ENCODE assay signal across 13 mouse cellular contexts in genomic region chr15:78606059-78606458, GRCm38 (mm10). TPM values are rescaled to one million over a fixed set of nuclear protein-coding genes. Genes with fewer than 3 reads are reported as not detected.
DNase-seq lines count a peak whose midpoint lies in the region; ATAC-seq and TF ChIP-seq lines count a peak whose summit lies in the region.
"Had no signal": no experiment of that assay in that cellular context is flagged by ENCODE, and none has a peak within 500 bp of the region (broad histone marks: within the 10 kb centered on the region; RNA-seq: fewer than 3 reads in every experiment).

No protein-coding gene starts in this region.

- H3K36me3 ChIP-seq in forebrain, embryonic 15.5 days: no peaks in the 10 kb centered on the region
- H3K36me3 ChIP-seq in forebrain, embryonic 11.5 days (ENCODE audit: control insufficient read depth, insufficient read depth, low read length): no peaks in the 10 kb centered on the region
- H3K36me3 ChIP-seq in midbrain, postnatal 0 days (ENCODE audit: insufficient read depth, low read length): no peaks in the 10 kb centered on the region
- no peaks in the 10 kb centered on the region for H3K36me3 ChIP-seq in midbrain, embryonic 15.5 days (replicated peaks)
- H3K36me3 ChIP-seq: embryonic facial prominence, embryonic 13.5 days; stomach, embryonic 15.5 days had no signal

- H3K9me3 ChIP-seq in forebrain, embryonic 15.5 days: no peaks in the 10 kb centered on the region
- H3K9me3 ChIP-seq in forebrain, embryonic 11.5 days (ENCODE audit: control insufficient read depth, low read length): no peaks in the 10 kb centered on the region
- no peaks in the 10 kb centered on the region for H3K9me3 ChIP-seq in midbrain, postnatal 0 days (ENCODE audit: low read length)
- no peaks in the 10 kb centered on the region for H3K9me3 ChIP-seq in midbrain, embryonic 15.5 days
- H3K9me3 ChIP-seq: embryonic facial prominence, embryonic 13.5 days; megakaryocyte, embryonic 14.5 days; stomach, embryonic 15.5 days had no signal

- H3K27ac ChIP-seq in forebrain, embryonic 15.5 days (replicated peaks): no peak overlapping the region
- no peak overlapping the region for H3K27ac ChIP-seq in forebrain, embryonic 11.5 days (ENCODE audit: low read depth, low read length)
- H3K27ac ChIP-seq in midbrain, postnatal 0 days (ENCODE audit: low read depth, low read length): no peak overlapping the region
- H3K27ac ChIP-seq in midbrain, embryonic 15.5 days: no peak overlapping the region
- H3K27ac ChIP-seq: embryonic facial prominence, embryonic 13.5 days; heart, adult 2 months; stomach, embryonic 15.5 days had no signal

- 56% methylated on average over 6 of the region's 6 CpGs for WGBS in forebrain, embryonic 15.5 days
- WGBS in forebrain, embryonic 11.5 days: 87% methylated on average over 6 of the region's 6 CpGs
- WGBS in midbrain, postnatal 0 days: 61% methylated on average over 6 of the region's 6 CpGs
- 79% methylated on average over 6 of the region's 6 CpGs for WGBS in midbrain, embryonic 15.5 days

- no peak overlapping the region for H3K4me3 ChIP-seq in forebrain, embryonic 15.5 days
- no peak overlapping the region for H3K4me3 ChIP-seq in forebrain, embryonic 11.5 days (ENCODE audit: low read depth, low read length)
- no peak overlapping the region for H3K4me3 ChIP-seq in midbrain, postnatal 0 days (ENCODE audit: low read depth, low read length)
- H3K4me3 ChIP-seq in midbrain, embryonic 15.5 days: no peak overlapping the region
- H3K4me3 ChIP-seq: embryonic facial prominence, embryonic 13.5 days; heart, adult 2 months; megakaryocyte, embryonic 14.5 days; stomach, embryonic 15.5 days had no signal

- no peaks in the 10 kb centered on the region for H3K27me3 ChIP-seq in forebrain, embryonic 15.5 days
- H3K27me3 ChIP-seq in forebrain, embryonic 11.5 days (ENCODE audit: control insufficient read depth, insufficient read depth, low read length): no peaks in the 10 kb centered on the region
- H3K27me3 ChIP-seq in midbrain, postnatal 0 days (ENCODE audit: insufficient read depth, low read length): no peaks in the 10 kb centered on the region
- no peaks in the 10 kb centered on the region for H3K27me3 ChIP-seq in midbrain, embryonic 15.5 days (replicated peaks)
- H3K27me3 ChIP-seq: embryonic facial prominence, embryonic 13.5 days; stomach, embryonic 15.5 days had no signal

- H3K4me2 ChIP-seq in forebrain, embryonic 15.5 days (replicated peaks): no peak overlapping the region
- no peak overlapping the region for H3K4me2 ChIP-seq in forebrain, embryonic 11.5 days (ENCODE audit: low read depth, low read length, severe bottlenecking)
- H3K4me2 ChIP-seq in midbrain, postnatal 0 days (ENCODE audit: low read depth, low read length, poor library complexity, severe bottlenecking): no peak overlapping the region
- H3K4me2 ChIP-seq in midbrain, embryonic 15.5 days: no peak overlapping the region
- H3K4me2 ChIP-seq: embryonic facial prominence, embryonic 13.5 days; stomach, embryonic 15.5 days had no signal

- DNase-seq in forebrain, embryonic 11.5 days (ENCODE audit: low spot score): no peak
- DNase-seq in midbrain, postnatal 0 days (ENCODE audit: low spot score): peak; percentile 76
- DNase-seq in cerebellum, adult 11 months: peak; percentile 78
- DNase-seq in layer of hippocampus, adult 9-11 months: peak; percentile 53
- DNase-seq in urinary bladder, postnatal 14 days (ENCODE audit: low spot score): no peak
- no peak for DNase-seq in heart, adult 8-10 months (ENCODE audit: low spot score)
- DNase-seq: heart, adult 2 months; kidney, adult 2 months had no signal

- no peak overlapping the region for H3K9ac ChIP-seq in forebrain, embryonic 15.5 days (replicated peaks)
- H3K9ac ChIP-seq in forebrain, embryonic 11.5 days (ENCODE audit: low read length): no peak overlapping the region
- no peak overlapping the region for H3K9ac ChIP-seq in midbrain, postnatal 0 days (replicated peaks; ENCODE audit: low read length, poor library complexity, severe bottlenecking)
- H3K9ac ChIP-seq in midbrain, embryonic 15.5 days: no peak overlapping the region
- H3K9ac ChIP-seq: embryonic facial prominence, embryonic 13.5 days; stomach, embryonic 15.5 days had no signal

- peaks cover 12% of the 10 kb centered on the region for H3K4me1 ChIP-seq in forebrain, embryonic 15.5 days
- H3K4me1 ChIP-seq in forebrain, embryonic 11.5 days (replicated peaks; ENCODE audit: control insufficient read depth, insufficient read depth, low read length): peaks cover 2% of the 10 kb centered on the region; the same call in 1 of the 2 replicates
- H3K4me1 ChIP-seq in midbrain, postnatal 0 days (ENCODE audit: insufficient read depth, low read length): no peaks in the 10 kb centered on the region
- H3K4me1 ChIP-seq in midbrain, embryonic 15.5 days: peaks cover 6% of the 10 kb centered on the region

- TF ChIP-seq CTCF in midbrain, postnatal 0 days (IDR thresholded peaks at IDR 0.05): no peak

- peak; percentile 49 for ATAC-seq in forebrain, embryonic 15.5 days (replicated peaks)
- ATAC-seq in forebrain, embryonic 11.5 days (replicated peaks; ENCODE audit: low FRiP score): no peak
- no peak for ATAC-seq in midbrain, postnatal 0 days (ENCODE audit: low FRiP score)
- no peak; the same call in 1 of the 2 replicates for ATAC-seq in midbrain, embryonic 15.5 days (replicated peaks)

RNA-seq across cellular contexts. Expression of gene Cyth4, which starts 9.2 kb away (rescaled TPM):
- polyA plus RNA-seq in forebrain, embryonic 15.5 days (2015; fragmentation: Nextera tagmentation; extraction: Ambion mirVana): 4.1 and 5.3 TPM in 2 replicates
- polyA plus RNA-seq in forebrain, embryonic 11.5 days (2014; fragmentation: Nextera tagmentation; extraction: Ambion mirVana): 1.9 and 2.0 TPM in 2 replicates
- 5.9 and 7.2 TPM in 2 replicates for total RNA-seq in midbrain, postnatal 0 days (2014; rRNA removed)
- polyA plus RNA-seq in midbrain, postnatal 0 days (2015; fragmentation: Nextera tagmentation; extraction: Ambion mirVana): 4.5 and 6.3 TPM in 2 replicates
- polyA plus RNA-seq in midbrain, embryonic 15.5 days (2015; fragmentation: Nextera tagmentation; extraction: Ambion mirVana): 5.6 and 6.4 TPM in 2 replicates
- total RNA-seq in heart, adult 8-10 months (2022): 1 to 10 TPM; 4.2 to 8.7 (median 5.3) TPM

RNA-seq across cellular contexts. Expression of gene Rac2, which starts 33.5 kb away (rescaled TPM):
- 3.1 and 7.5 TPM in 2 replicates for polyA plus RNA-seq in forebrain, embryonic 15.5 days (2015; fragmentation: Nextera tagmentation; extraction: Ambion mirVana)
- polyA plus RNA-seq in forebrain, embryonic 11.5 days (2014; fragmentation: Nextera tagmentation; extraction: Ambion mirVana): 5.7 and 9.4 TPM in 2 replicates
- total RNA-seq in midbrain, postnatal 0 days (2014; rRNA removed): 1.7 and 2.6 TPM in 2 replicates
- polyA plus RNA-seq in midbrain, postnatal 0 days (2015; fragmentation: Nextera tagmentation; extraction: Ambion mirVana): 4.3 and 4.9 TPM in 2 replicates
- 7.4 and 8.4 TPM in 2 replicates for polyA plus RNA-seq in midbrain, embryonic 15.5 days (2015; fragmentation: Nextera tagmentation; extraction: Ambion mirVana)
- total RNA-seq in heart, adult 8-10 months (2022): 1 to 10 TPM; 1.2 to 7.6 (median 2.7) TPM

Comparison
In these comparisons a context has a peak if more than half of its experiments do, and no peak if none do; other contexts are left out.
1. DNase-seq: peak in midbrain, postnatal 0 days (single experiment), cerebellum, adult 11 months (single experiment) and layer of hippocampus, adult 9-11 months (single experiment); none in forebrain, embryonic 11.5 days (single experiment), urinary bladder, postnatal 14 days (single experiment) and heart, adult 8-10 months (single experiment).